Mouse (Mus musculus): ENCODE data around the gene Brms1l.

DNA sequence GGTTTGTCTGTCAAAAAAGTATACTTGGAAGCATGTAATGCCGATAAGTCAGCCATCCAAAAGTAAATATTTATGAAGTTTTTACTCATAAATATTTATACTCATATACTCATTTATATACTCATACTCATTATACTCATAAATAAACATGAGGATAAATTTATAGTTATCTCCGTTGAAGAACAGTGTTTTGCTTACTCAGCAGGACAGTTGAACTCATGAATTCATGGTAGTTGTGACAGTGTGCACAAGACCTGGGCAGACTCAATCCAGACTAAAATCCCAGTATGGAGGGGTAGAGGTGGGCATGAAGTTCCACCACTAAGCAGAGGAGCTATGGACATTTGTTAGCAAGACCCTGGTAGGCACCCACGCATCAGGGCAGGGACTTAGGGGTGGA, 1.4 kb downstream of the Brms1l start:
- TF ChIP-seq CTCF (IDR thresholded peaks at IDR 0.05; ENCODE audit: insufficient read depth, low read depth, low read length) (no peak), POLR2A (IDR thresholded peaks at IDR 0.05; ENCODE audit: insufficient read depth, low read depth, low read length) (no peak)
